Mouse (Mus musculus): ENCODE data around the gene Tfg. TPM values are rescaled to one million over a fixed set of nuclear protein-coding genes. Genes with fewer than 3 reads are reported as not detected.

Tfg gene
- polyA plus RNA-seq, 1 experiment from 2014 or later = 70.8 TPM

DNA sequence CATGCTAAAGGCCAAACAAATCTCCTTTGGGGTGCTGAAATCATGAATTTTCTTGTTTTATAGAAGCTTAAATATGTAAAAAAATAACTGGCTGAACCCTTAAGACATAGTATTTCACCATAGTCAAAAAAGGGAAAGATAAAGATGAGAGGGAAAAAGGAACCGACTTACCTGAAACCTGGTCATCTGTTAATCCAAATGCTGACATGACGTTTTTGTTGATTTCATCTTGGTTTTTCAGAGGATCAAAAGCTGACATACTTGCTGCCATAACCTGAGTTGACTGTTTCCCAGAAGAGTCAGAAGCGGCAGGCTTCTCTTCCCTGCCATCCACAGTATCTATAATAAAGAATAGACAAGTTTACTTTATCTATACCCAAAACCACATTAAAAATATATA is 16.4 kb downstream of the Tfg start:
- no peaks in the 10 kb centered on the region for H3K4me1 ChIP-seq (ENCODE audit: control insufficient read depth, low read depth, low read length)
- H3K27ac ChIP-seq (ENCODE audit: low read length) = no peak overlapping the region
- H3K9me3 ChIP-seq (replicated peaks; ENCODE audit: control insufficient read depth, low read length) = no peaks in the 10 kb centered on the region
- H3K4me2 ChIP-seq (ENCODE audit: low read depth, low read length) = no peak overlapping the region
- no peak overlapping the region for H3K4me3 ChIP-seq (ENCODE audit: low read depth, low read length)
- H3K9ac ChIP-seq (ENCODE audit: low read depth, low read length) = no peak overlapping the region
- no peak for ATAC-seq (ENCODE audit: low read depth)
- WGBS (ENCODE audit: insufficient replicate concordance) = 82% methylated on average over 3 of the region's 3 CpGs
- peaks cover 27% of the 10 kb centered on the region for H3K36me3 ChIP-seq (ENCODE audit: control insufficient read depth, insufficient read depth)
- no peaks in the 10 kb centered on the region for H3K27me3 ChIP-seq (ENCODE audit: control insufficient read depth, insufficient read depth, low read depth, low read length)

DNA sequence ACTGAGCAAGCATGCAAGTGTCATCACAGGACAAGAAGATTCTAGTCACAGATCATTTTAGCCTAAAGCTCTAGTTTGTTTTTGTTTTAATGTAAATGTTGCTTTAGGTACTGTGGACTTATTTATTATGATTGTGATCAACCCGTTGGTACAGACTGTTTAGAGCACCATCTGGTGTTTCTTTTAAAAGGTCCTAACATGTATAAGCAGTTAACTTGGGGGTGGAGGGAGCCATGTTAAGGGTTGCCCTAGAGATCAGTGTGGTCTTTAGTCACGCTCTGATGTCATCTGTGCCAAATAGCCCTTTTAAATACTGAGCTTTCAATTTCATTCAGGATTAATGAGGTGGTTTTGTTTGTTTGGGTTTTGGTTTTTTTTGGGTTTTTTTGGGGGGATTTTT is 20.8 kb downstream of the Tfg start:
- Histone ChIP-seq H3K36me3 (ENCODE audit: control insufficient read depth, insufficient read depth) (peaks cover 22% of the 10 kb centered on the region), H3K27me3 (ENCODE audit: control insufficient read depth, insufficient read depth, low read depth, low read length) (no peaks in the 10 kb centered on the region), H3K4me1 (ENCODE audit: control insufficient read depth, low read depth, low read length) (no peaks in the 10 kb centered on the region), H3K9me3 (replicated peaks; ENCODE audit: control insufficient read depth, low read length) (no peaks in the 10 kb centered on the region), H3K9ac (ENCODE audit: low read depth, low read length) (no peak overlapping the region), H3K4me3 (ENCODE audit: low read depth, low read length) (no peak overlapping the region), H3K27ac (ENCODE audit: low read length) (no peak overlapping the region), H3K4me2 (ENCODE audit: low read depth, low read length) (no peak overlapping the region)
- whole genome bisulfite sequencing (ENCODE audit: insufficient replicate concordance) = 74% methylated on average over 2 of the region's 2 CpGs
- ATAC-seq (ENCODE audit: low read depth) = no peak

DNA sequence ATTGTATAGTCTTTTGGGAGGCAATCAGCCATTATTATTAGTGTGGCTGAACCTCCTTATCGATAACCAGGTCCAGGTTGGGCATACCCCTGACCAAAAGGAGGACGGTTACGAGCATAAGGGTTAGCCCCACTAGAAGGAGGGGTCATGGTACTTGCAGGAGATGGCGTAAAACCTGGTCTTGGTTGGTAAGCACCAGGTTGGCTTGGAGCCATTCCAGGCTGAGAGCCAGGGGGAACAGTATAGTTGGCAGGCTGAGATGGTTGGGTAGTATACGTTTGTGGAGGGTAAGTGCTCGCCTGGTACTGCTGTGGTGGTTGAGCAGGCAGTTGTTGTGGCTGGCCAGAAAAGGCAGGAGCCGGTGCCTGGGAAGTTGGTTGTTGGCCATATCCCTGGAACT is 26.5 kb downstream of the Tfg start:
- Histone ChIP-seq H3K9me3 (replicated peaks; ENCODE audit: control insufficient read depth, low read length) (no peaks in the 10 kb centered on the region), H3K4me3 (ENCODE audit: low read depth, low read length) (no peak overlapping the region), H3K4me1 (ENCODE audit: control insufficient read depth, low read depth, low read length) (no peaks in the 10 kb centered on the region), H3K27me3 (ENCODE audit: control insufficient read depth, insufficient read depth, low read depth, low read length) (no peaks in the 10 kb centered on the region), H3K27ac (ENCODE audit: low read length) (no peak overlapping the region), H3K4me2 (ENCODE audit: low read depth, low read length) (no peak overlapping the region), H3K36me3 (ENCODE audit: control insufficient read depth, insufficient read depth) (peaks cover 13% of the 10 kb centered on the region), H3K9ac (ENCODE audit: low read depth, low read length) (no peak overlapping the region)
- no peak for ATAC-seq (ENCODE audit: low read depth)
- 85% methylated on average over 7 of the region's 7 CpGs for WGBS (ENCODE audit: insufficient replicate concordance)

DNA sequence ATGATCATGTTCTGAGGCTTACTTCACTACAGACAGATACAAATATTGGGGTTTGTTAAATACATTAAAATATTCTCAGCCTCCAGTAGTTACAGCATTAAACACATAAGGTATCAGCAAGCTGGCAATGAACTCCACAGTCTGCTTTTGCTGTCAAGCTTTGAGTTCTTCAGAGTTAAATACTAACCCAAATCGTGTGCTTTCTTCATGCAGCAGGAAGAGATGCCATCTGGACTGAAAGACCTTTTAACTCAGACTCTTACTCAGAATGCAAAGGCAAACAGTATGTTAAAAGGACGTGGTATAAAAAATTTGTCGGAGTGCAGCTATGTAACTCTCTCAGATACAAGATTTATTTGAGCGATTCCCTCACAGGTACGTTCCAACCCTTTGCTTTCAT is 30.5 kb downstream of the Tfg start:
- no peaks in the 10 kb centered on the region for H3K9me3 ChIP-seq (replicated peaks; ENCODE audit: control insufficient read depth, low read length)
- H3K9ac ChIP-seq (ENCODE audit: low read depth, low read length) = no peak overlapping the region
- H3K4me3 ChIP-seq (ENCODE audit: low read depth, low read length) = no peak overlapping the region
- H3K27ac ChIP-seq (ENCODE audit: low read length) = no peak overlapping the region
- H3K27me3 ChIP-seq (ENCODE audit: control insufficient read depth, insufficient read depth, low read depth, low read length) = no peaks in the 10 kb centered on the region
- no peak for ATAC-seq (ENCODE audit: low read depth)
- no peaks in the 10 kb centered on the region for H3K4me1 ChIP-seq (ENCODE audit: control insufficient read depth, low read depth, low read length)
- H3K4me2 ChIP-seq (ENCODE audit: low read depth, low read length) = no peak overlapping the region
- 83% methylated on average over 5 of the region's 5 CpGs for WGBS (ENCODE audit: insufficient replicate concordance)
- peaks cover 5% of the 10 kb centered on the region for H3K36me3 ChIP-seq (ENCODE audit: control insufficient read depth, insufficient read depth)

DNA sequence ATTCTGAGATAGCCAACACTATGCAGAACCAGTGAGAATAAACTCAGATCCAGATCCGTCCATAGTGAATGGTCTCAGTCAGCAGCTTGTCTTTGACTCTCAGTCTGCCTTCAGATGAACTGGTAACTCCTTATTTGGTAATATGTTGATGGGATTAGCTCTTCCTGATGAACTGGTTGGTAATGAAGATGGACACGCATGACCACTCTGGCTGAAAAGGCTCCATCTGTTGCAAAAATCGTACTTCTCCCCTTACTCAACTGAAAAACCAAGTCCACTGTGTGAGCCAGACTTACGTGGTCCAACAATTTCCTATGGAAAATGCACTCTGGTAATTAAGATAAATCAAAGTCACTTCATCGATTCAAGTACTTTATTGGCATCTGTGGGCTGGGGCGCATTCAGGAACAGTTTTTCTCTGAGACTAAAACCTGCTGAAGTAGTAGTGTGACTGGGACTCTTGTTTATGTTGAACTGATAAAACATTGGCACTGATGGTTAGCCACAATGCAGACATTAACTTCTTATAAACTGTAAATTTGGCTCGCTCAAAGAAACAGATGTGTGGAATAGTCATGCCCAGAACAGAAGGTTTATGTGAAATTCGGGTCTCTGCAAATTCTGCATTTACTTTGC is 36.1 kb downstream of the Tfg start:
- Histone ChIP-seq H3K9me3 (replicated peaks; ENCODE audit: control insufficient read depth, low read length) (no peaks in the 10 kb centered on the region), H3K4me3 (ENCODE audit: low read depth, low read length) (no peak overlapping the region), H3K36me3 (ENCODE audit: control insufficient read depth, insufficient read depth) (no peaks in the 10 kb centered on the region), H3K27me3 (ENCODE audit: control insufficient read depth, insufficient read depth, low read depth, low read length) (no peaks in the 10 kb centered on the region), H3K4me1 (ENCODE audit: control insufficient read depth, low read depth, low read length) (no peaks in the 10 kb centered on the region), H3K27ac (ENCODE audit: low read length) (no peak overlapping the region), H3K4me2 (ENCODE audit: low read depth, low read length) (no peak overlapping the region), H3K9ac (ENCODE audit: low read depth, low read length) (no peak overlapping the region)
- WGBS (ENCODE audit: insufficient replicate concordance) = 68% methylated on average over 8 of the region's 8 CpGs
- ATAC-seq (ENCODE audit: low read depth) = no peak

DNA sequence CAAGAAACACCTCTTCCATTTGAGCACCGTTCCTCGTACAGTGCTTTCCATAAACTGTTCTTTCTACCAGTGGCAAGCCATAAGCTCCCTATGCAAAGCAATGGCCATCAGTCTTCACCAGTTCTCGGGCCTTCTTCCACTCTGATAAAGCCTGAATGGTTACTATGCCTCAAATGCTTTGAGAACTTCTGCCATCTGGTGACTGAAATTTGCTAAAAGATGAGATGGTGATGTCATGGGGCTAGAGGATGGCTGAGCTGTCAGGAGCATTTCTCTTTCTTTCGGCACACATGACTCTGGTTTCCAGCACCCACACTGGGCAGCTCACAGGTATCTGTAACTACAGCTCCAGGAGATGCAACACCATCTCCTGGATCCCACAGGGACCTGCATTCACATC is 40.1 kb downstream of the Tfg start:
- H3K27ac ChIP-seq (ENCODE audit: low read length) = no peak overlapping the region
- H3K9ac ChIP-seq (ENCODE audit: low read depth, low read length) = no peak overlapping the region
- no peak for ATAC-seq (ENCODE audit: low read depth)
- H3K4me1 ChIP-seq (ENCODE audit: control insufficient read depth, low read depth, low read length) = no peaks in the 10 kb centered on the region
- WGBS (ENCODE audit: insufficient replicate concordance) = 62% methylated on average over 4 of the region's 4 CpGs
- H3K36me3 ChIP-seq (ENCODE audit: control insufficient read depth, insufficient read depth) = no peaks in the 10 kb centered on the region
- no peak overlapping the region for H3K4me2 ChIP-seq (ENCODE audit: low read depth, low read length)
- H3K27me3 ChIP-seq (ENCODE audit: control insufficient read depth, insufficient read depth, low read depth, low read length) = no peaks in the 10 kb centered on the region
- no peak overlapping the region for H3K4me3 ChIP-seq (ENCODE audit: low read depth, low read length)
- H3K9me3 ChIP-seq (replicated peaks; ENCODE audit: control insufficient read depth, low read length) = no peaks in the 10 kb centered on the region

DNA sequence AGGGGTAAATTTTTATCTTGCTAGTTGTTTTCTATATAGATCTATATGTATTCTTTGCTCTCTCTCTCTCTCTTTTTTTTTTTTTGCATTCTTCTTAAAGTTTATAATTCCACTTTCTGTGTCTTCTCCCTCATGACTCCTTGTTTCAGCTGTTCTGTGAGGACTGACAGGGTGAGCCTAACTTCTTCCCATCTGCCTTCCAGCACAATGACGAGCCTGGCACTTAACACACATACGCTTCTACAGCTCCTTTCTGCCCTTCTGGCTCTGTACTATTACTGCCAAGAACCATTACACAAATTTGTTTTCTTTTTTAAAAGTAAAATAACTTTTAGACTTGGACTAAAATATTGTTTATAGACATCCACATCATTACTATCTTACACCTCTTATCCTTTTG is 43.8 kb downstream of the Tfg start:
- Histone ChIP-seq H3K9me3 (replicated peaks; ENCODE audit: control insufficient read depth, low read length) (no peaks in the 10 kb centered on the region), H3K36me3 (ENCODE audit: control insufficient read depth, insufficient read depth) (no peaks in the 10 kb centered on the region), H3K27ac (ENCODE audit: low read length) (no peak overlapping the region), H3K4me3 (ENCODE audit: low read depth, low read length) (no peak overlapping the region), H3K27me3 (ENCODE audit: control insufficient read depth, insufficient read depth, low read depth, low read length) (no peaks in the 10 kb centered on the region), H3K4me2 (ENCODE audit: low read depth, low read length) (no peak overlapping the region), H3K4me1 (ENCODE audit: control insufficient read depth, low read depth, low read length) (no peaks in the 10 kb centered on the region), H3K9ac (ENCODE audit: low read depth, low read length) (no peak overlapping the region)
- 72% methylated on average over 2 of the region's 2 CpGs for WGBS (ENCODE audit: insufficient replicate concordance)
- ATAC-seq (ENCODE audit: low read depth) = no peak

DNA sequence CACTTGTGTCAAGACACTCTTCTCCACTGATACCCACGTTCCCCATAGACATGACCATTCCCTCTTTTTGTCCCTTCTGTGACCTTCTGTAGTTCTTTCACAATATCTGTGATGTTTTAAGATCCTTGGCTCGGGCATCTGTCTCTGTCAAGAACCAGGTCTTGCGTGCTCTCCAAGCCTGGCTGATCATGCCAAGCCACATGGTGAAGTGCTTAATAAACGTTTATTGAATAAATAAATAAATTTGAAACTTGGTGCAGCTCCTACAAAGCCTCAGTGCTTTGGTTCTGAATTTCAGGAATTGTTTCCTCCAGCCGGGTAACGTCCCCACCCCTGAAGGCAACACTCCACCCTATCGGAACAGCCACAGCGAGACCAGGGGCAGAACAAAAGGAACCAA is 46.3 kb downstream of the Tfg start:
- Histone ChIP-seq H3K9me3 (replicated peaks; ENCODE audit: control insufficient read depth, low read length) (no peaks in the 10 kb centered on the region), H3K9ac (ENCODE audit: low read depth, low read length) (no peak overlapping the region), H3K36me3 (ENCODE audit: control insufficient read depth, insufficient read depth) (no peaks in the 10 kb centered on the region), H3K4me2 (ENCODE audit: low read depth, low read length) (no peak overlapping the region), H3K27ac (ENCODE audit: low read length) (no peak overlapping the region), H3K27me3 (ENCODE audit: control insufficient read depth, insufficient read depth, low read depth, low read length) (no peaks in the 10 kb centered on the region), H3K4me3 (ENCODE audit: low read depth, low read length) (no peak overlapping the region), H3K4me1 (ENCODE audit: control insufficient read depth, low read depth, low read length) (no peaks in the 10 kb centered on the region)
- 60% methylated on average over 8 of the region's 8 CpGs for WGBS (ENCODE audit: insufficient replicate concordance)
- ATAC-seq (ENCODE audit: low read depth) = no peak

DNA sequence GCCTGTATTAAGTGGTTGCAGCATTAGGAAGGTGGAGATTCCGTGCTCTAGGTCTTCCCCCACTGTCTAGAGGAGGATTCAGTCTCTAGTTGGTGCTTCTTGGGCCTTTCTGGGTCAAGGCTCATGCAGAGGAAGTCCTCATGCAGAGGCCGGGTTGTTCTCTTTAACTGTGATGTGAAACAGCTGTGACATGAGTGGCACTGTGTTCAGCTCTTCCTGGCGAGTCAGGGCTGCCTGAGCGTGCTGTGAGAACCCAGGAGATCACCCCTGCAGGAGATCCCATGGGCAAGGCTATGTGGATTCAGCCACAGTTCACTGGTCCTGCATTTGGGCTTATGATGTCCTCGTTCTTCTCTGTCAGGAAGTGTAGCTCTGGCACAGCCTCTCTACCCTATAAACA is 47.7 kb downstream of the Tfg start:
- WGBS (ENCODE audit: insufficient replicate concordance) = 56% methylated on average over 5 of the region's 5 CpGs
- no peaks in the 10 kb centered on the region for H3K27me3 ChIP-seq (ENCODE audit: control insufficient read depth, insufficient read depth, low read depth, low read length)
- H3K36me3 ChIP-seq (ENCODE audit: control insufficient read depth, insufficient read depth) = no peaks in the 10 kb centered on the region
- no peaks in the 10 kb centered on the region for H3K4me1 ChIP-seq (ENCODE audit: control insufficient read depth, low read depth, low read length)
- no peak for ATAC-seq (ENCODE audit: low read depth)
- H3K9me3 ChIP-seq (replicated peaks; ENCODE audit: control insufficient read depth, low read length) = no peaks in the 10 kb centered on the region
- H3K4me3 ChIP-seq (ENCODE audit: low read depth, low read length) = no peak overlapping the region
- no peak overlapping the region for H3K9ac ChIP-seq (ENCODE audit: low read depth, low read length)
- H3K27ac ChIP-seq (ENCODE audit: low read length) = no peak overlapping the region
- H3K4me2 ChIP-seq (ENCODE audit: low read depth, low read length) = no peak overlapping the region
